Mouse (Mus musculus) heart, adult 10 weeks (tissue): Measurements from ENCODE around the gene Sstr3. TPM values are rescaled to one million over a fixed set of nuclear protein-coding genes. Genes with fewer than 3 reads are reported as not detected.

ENCODE experiments used
- polyA plus RNA-seq: library from polyadenylated mRNA; stranded (reverse); fragments of 350-450 nt; fragmentation: Illumina TruSeq; extraction: RNeasy Lipid Tissue Mini Kit (QIAGEN cat#74804); gene quantifications from one replicate; pipeline ENCODE4 v1.2.3, GENCODE M21; 2014; ENCODE audit warnings: low read depth, low replicate concordance

Sstr3 gene
- not detected for polyA plus RNA-seq

GRCm38 (mm10) chr15:78544561-78545001 lies at the start of gene Sstr3:
Gene Sstr3 (minus strand): TSS chr15:78544685.

GRCm38 (mm10) chr15:78572658-78573397 lies 28.3 kb upstream of the Sstr3 start, which contains the start of gene Rac2:
Gene Rac2 (minus strand): TSS chr15:78572783.

GRCm38 (mm10) chr15:78530671-78531450 lies 13.6 kb downstream of the Sstr3 start, which contains the start of gene C1qtnf6:
Gene C1qtnf6 (minus strand): TSS chr15:78531416.

GRCm38 (mm10) chr15:78494968-78495406 lies 49.5 kb downstream of the Sstr3 start, which contains the start of gene Il2rb:
Gene Il2rb (minus strand): TSS chr15:78495271.

Other genes with a start within 250 kb of the Sstr3 start
- gene Csf2rb2, start 239.0 kb downstream of the Sstr3 start, polyA plus RNA-seq = 0.73 TPM
- gene Csf2rb, start 218.9 kb downstream of the Sstr3 start, polyA plus RNA-seq = 0.50 TPM
- gene Tex33, start 148.8 kb downstream of the Sstr3 start, polyA plus RNA-seq = not detected
- gene Tst, start 138.8 kb downstream of the Sstr3 start, polyA plus RNA-seq = 26.6 TPM
- gene Mpst, start 138.3 kb downstream of the Sstr3 start, polyA plus RNA-seq = 56.8 TPM
- gene Kctd17, start 116.1 kb downstream of the Sstr3 start, polyA plus RNA-seq = 24.6 TPM
- gene Tmprss6, start 76.1 kb downstream of the Sstr3 start, polyA plus RNA-seq = not detected
- 0.21 TPM for gene Il2rb, start 49.4 kb downstream of the Sstr3 start, polyA plus RNA-seq
- 10.5 TPM for gene C1qtnf6, start 13.3 kb downstream of the Sstr3 start, polyA plus RNA-seq
- 1.8 TPM for gene Rac2, start 28.1 kb upstream of the Sstr3 start, polyA plus RNA-seq
- gene Cyth4, start 52.4 kb upstream of the Sstr3 start, polyA plus RNA-seq = 8.0 TPM
- 0.37 TPM for gene Elfn2, start 174.1 kb upstream of the Sstr3 start, polyA plus RNA-seq
- gene Mfng, start 228.8 kb upstream of the Sstr3 start, polyA plus RNA-seq = 7.1 TPM